15 mouse cellular contexts compared by ENCODE assay signal in the genomic region with DNA sequence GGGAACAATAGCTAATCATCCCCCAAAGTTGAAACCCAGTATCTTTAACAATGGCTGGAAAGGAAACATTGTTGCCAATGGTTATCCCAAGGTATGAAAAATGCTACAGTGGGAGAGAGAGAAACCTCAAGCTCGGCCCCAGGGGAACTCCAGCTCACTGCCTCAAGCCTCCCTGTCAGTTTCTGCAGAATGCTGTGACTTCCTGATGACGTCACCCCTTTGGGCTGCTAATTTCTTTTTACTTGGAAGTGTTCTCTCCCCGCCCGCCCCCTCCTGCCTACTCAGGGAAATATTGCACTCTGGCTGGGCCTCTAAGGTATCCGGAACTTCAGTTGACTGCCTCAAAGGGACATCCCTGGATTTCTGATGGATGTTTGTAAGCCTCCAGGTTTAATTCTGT. TPM values are rescaled to one million over a fixed set of nuclear protein-coding genes. Genes with fewer than 3 reads are reported as not detected.
DNase-seq lines count a peak whose midpoint lies in the region; ATAC-seq and TF ChIP-seq lines count a peak whose summit lies in the region.
"Had no signal": no experiment of that assay in that cellular context is flagged by ENCODE, and none has a peak within 500 bp of the region (broad histone marks: within the 10 kb centered on the region; RNA-seq: fewer than 3 reads in every experiment).

No protein-coding gene starts in this region.

- in situ Hi-C loops in ES-E14 (cut with MboI; ENCODE audit: low sequenced_read_pairs in 2 of 2, unreplicated experiment in 2 of 2) = no loop called here

- no peak overlapping the region; the same call in 1 of the 2 replicates for H3K9ac ChIP-seq in kidney, embryonic 16.5 days (replicated peaks; ENCODE audit: low read length)
- H3K9ac ChIP-seq in ES-E14 (ENCODE audit: insufficient read depth, low read depth, low read length, poor library complexity, severe bottlenecking) = no peak overlapping the region
- H3K9ac ChIP-seq: embryonic facial prominence, embryonic 13.5 days; liver, embryonic 14.5 days had no signal

- DNase-seq in kidney, adult 9 months = peak; percentile 38
- DNase-seq in ES-E14 (ENCODE audit: low read depth, low spot score) = no peak
- DNase-seq in brain, adult 2 months (ENCODE audit: low read depth, low spot score) = peak; percentile 13
- DNase-seq in lung, postnatal 10 days = peak; percentile 82
- no peak for DNase-seq in urinary bladder, postnatal 36 days (ENCODE audit: low spot score in 2 of 2)
- no peak for DNase-seq in cerebellum, postnatal 14 days
- DNase-seq: cerebellum, adult 11 months; midbrain, embryonic 14.5 days; spleen, adult 18-20 months; thymus, postnatal 14 days had no signal

- no peak for ATAC-seq in kidney, embryonic 16.5 days (ENCODE audit: low FRiP score, low TSS enrichment)

- peaks cover 5% of the 10 kb centered on the region; the same call in 1 of the 2 replicates for H3K4me1 ChIP-seq in kidney, embryonic 16.5 days (ENCODE audit: insufficient read depth, low read length)
- H3K4me1 ChIP-seq in ES-E14 (ENCODE audit: control insufficient read depth in 2 of 2, insufficient read depth in 2 of 2, low read length in 2 of 2, poor library complexity in 1 of 2) = peaks cover 2 to 31% of the 10 kb centered on the region in 2 experiments; a peak in 2 of 4 replicates

- no peak overlapping the region for H3K4me3 ChIP-seq in kidney, embryonic 16.5 days (ENCODE audit: low read length)
- H3K4me3 ChIP-seq in ES-E14 (ENCODE audit: insufficient read depth in 1 of 2, low read depth in 1 of 2, low read length in 2 of 2, poor library complexity in 1 of 2, severe bottlenecking in 1 of 2) = no peak overlapping the region
- H3K4me3 ChIP-seq: embryonic facial prominence, embryonic 13.5 days had no signal

- no peak overlapping the region for H3K27ac ChIP-seq in kidney, embryonic 16.5 days (ENCODE audit: low read length)
- H3K27ac ChIP-seq in ES-E14 (ENCODE audit: insufficient read depth, low read depth, low read length, poor library complexity, severe bottlenecking) = no peak overlapping the region
- H3K27ac ChIP-seq: embryonic facial prominence, embryonic 13.5 days; liver, embryonic 14.5 days had no signal

- no peak overlapping the region for H3K4me2 ChIP-seq in kidney, embryonic 16.5 days (replicated peaks; ENCODE audit: low read depth, low read length)
- H3K4me2 ChIP-seq: embryonic facial prominence, embryonic 13.5 days had no signal

- no peaks in the 10 kb centered on the region for H3K36me3 ChIP-seq in kidney, embryonic 16.5 days (ENCODE audit: insufficient read depth, low read length)
- no peaks in the 10 kb centered on the region for H3K36me3 ChIP-seq in ES-E14 (ENCODE audit: control insufficient read depth, insufficient read depth, low read length, poor library complexity, severe bottlenecking)
- H3K36me3 ChIP-seq: embryonic facial prominence, embryonic 13.5 days had no signal

- 23% methylated on average over 5 of the region's 5 CpGs for WGBS in kidney, embryonic 16.5 days

- no peaks in the 10 kb centered on the region for H3K9me3 ChIP-seq in kidney, embryonic 16.5 days (ENCODE audit: low read length)
- no peaks in the 10 kb centered on the region for H3K9me3 ChIP-seq in ES-E14 (ENCODE audit: control insufficient read depth, insufficient read depth, low read depth, low read length)
- H3K9me3 ChIP-seq: embryonic facial prominence, embryonic 13.5 days had no signal

- H3K27me3 ChIP-seq in kidney, embryonic 16.5 days (ENCODE audit: insufficient read depth, low read length) = no peaks in the 10 kb centered on the region

TF ChIP-seq in ES-E14, 5 proteins besides CTCF, POLR2A, EP300 and RAD21:
- no peak for TF ChIP-seq ZC3H11A (IDR thresholded peaks at IDR 0.05; ENCODE audit: borderline replicate concordance, low read depth, low read length)
- TF ChIP-seq MAFK (IDR thresholded peaks at IDR 0.05; ENCODE audit: insufficient read depth, low read depth, low read length) = peak; percentile 22; the same call in 1 of the 2 replicates

RNA-seq across cellular contexts. Expression of a gene that starts 16.8 kb away (rescaled TPM):
- polyA plus RNA-seq in kidney, embryonic 16.5 days (2015; fragmentation: Nextera tagmentation; extraction: Ambion mirVana) = 63.1 and 64.7 TPM in 2 replicates
- total RNA-seq in ES-E14 (2012; rRNA removed) = 150 and 350 TPM in 2 replicates
- total RNA-seq: hematopoietic stem cell, adult 5-6 weeks; layer of hippocampus, postnatal 25 days had no signal
- polyA plus RNA-seq: midbrain, embryonic 14.5 days had no signal

RNA-seq across cellular contexts. Expression of a gene that starts 22.5 kb away (rescaled TPM):
- polyA plus RNA-seq in kidney, embryonic 16.5 days (2015; fragmentation: Nextera tagmentation; extraction: Ambion mirVana) = 67.7 and 69.2 TPM in 2 replicates
- 8.4 and 24.1 TPM in 2 replicates for total RNA-seq in ES-E14 (2012; rRNA removed)
- total RNA-seq: hematopoietic stem cell, adult 5-6 weeks had no signal

RNA-seq across cellular contexts. Expression of a gene that starts 31.4 kb away (rescaled TPM):
- 29.6 and 30.7 TPM in 2 replicates for polyA plus RNA-seq in kidney, embryonic 16.5 days (2015; fragmentation: Nextera tagmentation; extraction: Ambion mirVana)
- total RNA-seq in ES-E14 (2012; rRNA removed) = 15.6 and 17.3 TPM in 2 replicates

RNA-seq across cellular contexts. Expression of a gene that starts 45.4 kb away (rescaled TPM):
- polyA plus RNA-seq in kidney, embryonic 16.5 days (2015; fragmentation: Nextera tagmentation; extraction: Ambion mirVana) = 81.1 and 81.9 TPM in 2 replicates
- total RNA-seq in ES-E14 (2012; rRNA removed) = 64.8 and 105 TPM in 2 replicates

RNA-seq across cellular contexts. Expression of a gene that starts 48.2 kb away (rescaled TPM):
- 0.99 and 1.2 TPM in 2 replicates for polyA plus RNA-seq in kidney, embryonic 16.5 days (2015; fragmentation: Nextera tagmentation; extraction: Ambion mirVana)
- total RNA-seq in ES-E14 (2012; rRNA removed) = not detected in 2 replicates
- total RNA-seq: layer of hippocampus, postnatal 25 days had no signal
- polyA plus RNA-seq: midbrain, embryonic 14.5 days had no signal

Comparison
In these comparisons a context has a peak if more than half of its experiments do, and no peak if none do; other contexts are left out.
1. DNase-seq: peak in kidney, adult 9 months (single experiment), brain, adult 2 months (single experiment) and lung, postnatal 10 days (single experiment); none in ES-E14 (single experiment), urinary bladder, postnatal 36 days (0 of 2) and cerebellum, postnatal 14 days (0 of 2).